Mouse (Mus musculus): ENCODE results near the gene Gm10647.

DNA sequence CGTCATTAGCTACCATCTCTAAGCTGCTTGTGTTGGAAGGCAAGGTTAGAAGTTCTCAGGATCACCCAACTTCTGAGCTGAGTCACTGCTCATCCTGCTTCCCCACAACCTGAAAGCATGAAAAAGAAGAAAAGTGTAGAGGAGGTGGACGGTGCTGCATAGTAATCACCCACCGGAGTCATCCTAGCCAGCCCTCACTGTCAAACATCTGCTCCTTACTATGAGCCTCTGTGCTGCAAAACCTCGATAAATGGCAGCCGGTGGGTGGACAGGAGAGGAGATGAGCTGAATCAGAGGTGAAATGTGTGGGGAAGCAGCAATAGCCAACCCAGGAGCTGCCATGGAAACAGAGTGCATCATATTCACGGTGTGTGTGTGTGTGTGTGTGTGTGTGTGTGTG is 44.0 kb upstream of the Gm10647 start:
- no peak for TF ChIP-seq MAFK (IDR thresholded peaks at IDR 0.05; ENCODE audit: borderline replicate concordance, low read depth, low read length)
- no peak for TF ChIP-seq TCF12 (IDR thresholded peaks at IDR 0.05; ENCODE audit: low read depth, low read length)

All from MEL (cell line).